Comparison of ENCODE assay signal across 14 mouse cellular contexts in the genomic region with DNA sequence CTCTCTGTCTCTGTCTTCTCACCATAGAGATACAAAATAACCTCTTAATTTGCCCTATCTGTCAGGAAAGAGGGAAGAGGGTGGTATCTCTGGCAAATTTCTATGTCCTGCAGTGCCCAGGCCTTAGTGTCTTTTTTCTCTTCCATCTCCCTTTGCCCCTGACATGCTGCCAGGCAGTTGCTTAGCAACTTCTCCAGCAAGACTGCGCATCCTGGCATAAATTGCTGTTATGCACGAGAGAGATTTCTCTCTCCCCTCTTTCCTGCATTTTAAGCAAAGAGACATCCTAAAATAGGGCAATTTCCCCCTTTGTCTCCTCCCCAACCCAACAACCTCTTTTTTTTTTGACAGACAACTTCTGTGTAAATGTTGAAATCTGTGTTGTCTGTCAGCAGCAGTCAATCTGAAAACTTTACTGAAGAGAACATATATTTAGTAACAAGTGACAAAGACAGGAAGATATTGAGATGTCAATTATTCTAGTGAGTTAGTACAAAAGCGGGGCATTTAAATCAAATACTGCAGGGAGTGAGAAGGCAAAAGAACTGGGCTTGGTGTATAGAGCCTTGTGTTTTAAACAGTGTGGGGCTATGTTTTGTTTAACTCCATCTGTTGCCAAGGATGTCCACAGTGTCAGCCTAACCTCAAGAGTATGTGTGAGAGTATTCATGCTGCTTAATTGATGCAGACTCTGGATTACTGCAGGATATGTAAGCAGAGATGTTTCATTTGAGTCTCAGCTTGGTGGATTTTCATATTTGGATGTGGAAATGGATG.
DNase-seq lines count a peak whose midpoint lies in the region; ATAC-seq and TF ChIP-seq lines count a peak whose summit lies in the region.
"Had no signal": no experiment of that assay in that cellular context is flagged by ENCODE, and none has a peak within 500 bp of the region (broad histone marks: within the 10 kb centered on the region; RNA-seq: fewer than 3 reads in every experiment).

No protein-coding gene starts in this region.

- H3K27ac ChIP-seq in forebrain, embryonic 14.5 days (ENCODE audit: low read depth, low read length), result no peak overlapping the region
- no peak overlapping the region for H3K27ac ChIP-seq in forebrain, embryonic 11.5 days (ENCODE audit: low read depth, low read length)
- H3K27ac ChIP-seq in hindbrain, embryonic 14.5 days, result peak overlapping the region; percentile 10; the same call in 1 of the 2 replicates
- no peak overlapping the region for H3K27ac ChIP-seq in liver, embryonic 12.5 days
- H3K27ac ChIP-seq: embryonic facial prominence, embryonic 10.5 days had no signal

- peak; percentile 87 for DNase-seq in forebrain, embryonic 14.5 days (ENCODE audit: low spot score)
- DNase-seq in forebrain, embryonic 11.5 days (ENCODE audit: low spot score), result no peak
- DNase-seq in brain, embryonic 14.5 days (ENCODE audit: low read depth), result peak; percentile 91
- DNase-seq in hindbrain, embryonic 14.5 days (ENCODE audit: low spot score), result peak; percentile 65
- peak; percentile 84 for DNase-seq in left cerebral cortex, postnatal 4 days
- no peak for DNase-seq in gastrocnemius, postnatal 14 days
- DNase-seq in thymus, adult 18-20 months, result no peak
- DNase-seq: adrenal gland, postnatal 36 days; kidney, adult 2 months had no signal

- no peak overlapping the region for H3K4me2 ChIP-seq in forebrain, embryonic 14.5 days (ENCODE audit: low read length)
- H3K4me2 ChIP-seq in forebrain, embryonic 11.5 days (ENCODE audit: low read depth, low read length, severe bottlenecking), result no peak overlapping the region
- H3K4me2 ChIP-seq in hindbrain, embryonic 14.5 days (replicated peaks), result no peak overlapping the region
- H3K4me2 ChIP-seq in liver, embryonic 12.5 days, result no peak overlapping the region

- 34% methylated on average over 3 of the region's 3 CpGs for WGBS in forebrain, embryonic 14.5 days
- 72% methylated on average over 3 of the region's 3 CpGs for WGBS in forebrain, embryonic 11.5 days
- WGBS in hindbrain, embryonic 14.5 days, result 25% methylated on average over 3 of the region's 3 CpGs
- 50% methylated on average over 3 of the region's 3 CpGs for WGBS in liver, embryonic 12.5 days (ENCODE audit: insufficient replicate concordance)

- H3K9ac ChIP-seq in forebrain, embryonic 14.5 days (ENCODE audit: low read length), result no peak overlapping the region
- no peak overlapping the region for H3K9ac ChIP-seq in forebrain, embryonic 11.5 days (ENCODE audit: low read length)
- H3K9ac ChIP-seq in hindbrain, embryonic 14.5 days, result no peak overlapping the region
- H3K9ac ChIP-seq in liver, embryonic 12.5 days, result no peak overlapping the region

- TF ChIP-seq CTCF in brain, embryonic 14.5 days (IDR thresholded peaks at IDR 0.05; ENCODE audit: borderline replicate concordance, extremely low read depth, insufficient read depth, insufficient read length), result no peak

- peak; percentile 69 for ATAC-seq in forebrain, embryonic 14.5 days
- no peak for ATAC-seq in forebrain, embryonic 11.5 days (replicated peaks; ENCODE audit: low FRiP score)
- ATAC-seq in hindbrain, embryonic 14.5 days (ENCODE audit: low FRiP score), result peak; percentile 82
- ATAC-seq in liver, embryonic 12.5 days, result no peak
- ATAC-seq: CD4-positive, CD25-positive, alpha-beta regulatory T cell, adult 4 months; lung, postnatal 0 days had no signal

- H3K36me3 ChIP-seq in forebrain, embryonic 14.5 days (ENCODE audit: control insufficient read depth, insufficient read depth, low read length), result no peaks in the 10 kb centered on the region
- no peaks in the 10 kb centered on the region for H3K36me3 ChIP-seq in forebrain, embryonic 11.5 days (ENCODE audit: control insufficient read depth, insufficient read depth, low read length)
- H3K36me3 ChIP-seq in hindbrain, embryonic 14.5 days (replicated peaks; ENCODE audit: control insufficient read depth, insufficient read depth), result no peaks in the 10 kb centered on the region
- H3K36me3 ChIP-seq in liver, embryonic 12.5 days, result no peaks in the 10 kb centered on the region
- H3K36me3 ChIP-seq: embryonic facial prominence, embryonic 10.5 days had no signal

- TF ChIP-seq POLR2A in brain, embryonic 14.5 days (IDR thresholded peaks at IDR 0.05; ENCODE audit: borderline replicate concordance, extremely low read depth, insufficient read depth, insufficient read length, poor library complexity, severe bottlenecking), result no peak

- H3K9me3 ChIP-seq in forebrain, embryonic 14.5 days (replicated peaks; ENCODE audit: control insufficient read depth, low read length), result no peaks in the 10 kb centered on the region
- no peaks in the 10 kb centered on the region for H3K9me3 ChIP-seq in forebrain, embryonic 11.5 days (ENCODE audit: control insufficient read depth, low read length)
- H3K9me3 ChIP-seq in hindbrain, embryonic 14.5 days (ENCODE audit: control insufficient read depth, low read length), result no peaks in the 10 kb centered on the region
- no peaks in the 10 kb centered on the region for H3K9me3 ChIP-seq in liver, embryonic 12.5 days (replicated peaks)
- H3K9me3 ChIP-seq: embryonic facial prominence, embryonic 10.5 days had no signal

- no peak overlapping the region for H3K4me3 ChIP-seq in forebrain, embryonic 14.5 days (ENCODE audit: low read depth, low read length)
- no peak overlapping the region for H3K4me3 ChIP-seq in forebrain, embryonic 11.5 days (ENCODE audit: low read depth, low read length)
- H3K4me3 ChIP-seq in hindbrain, embryonic 14.5 days (replicated peaks; ENCODE audit: low read length), result no peak overlapping the region
- H3K4me3 ChIP-seq in liver, embryonic 12.5 days, result no peak overlapping the region
- H3K4me3 ChIP-seq: embryonic facial prominence, embryonic 10.5 days; myocyte had no signal

- H3K4me1 ChIP-seq in forebrain, embryonic 14.5 days (ENCODE audit: control insufficient read depth, insufficient read depth, low read length), result peaks cover 2% of the 10 kb centered on the region; the same call in 1 of the 2 replicates
- H3K4me1 ChIP-seq in forebrain, embryonic 11.5 days (replicated peaks; ENCODE audit: control insufficient read depth, insufficient read depth, low read length), result no peaks in the 10 kb centered on the region
- peaks cover 6% of the 10 kb centered on the region; the same call in 1 of the 2 replicates for H3K4me1 ChIP-seq in hindbrain, embryonic 14.5 days (replicated peaks; ENCODE audit: control insufficient read depth, insufficient read depth, low read length)
- H3K4me1 ChIP-seq in liver, embryonic 12.5 days, result no peaks in the 10 kb centered on the region
- H3K4me1 ChIP-seq: embryonic facial prominence, embryonic 10.5 days had no signal

- intact Hi-C loops in left cerebral cortex, postnatal 4 days (cut with DNase I), result no loop called here
- intact Hi-C loops in gastrocnemius, postnatal 14 days (cut with DNase I; ENCODE audit: low total_unique reads), result no loop called here

- H3K27me3 ChIP-seq in forebrain, embryonic 14.5 days (replicated peaks; ENCODE audit: control insufficient read depth, insufficient read depth, low read length), result no peaks in the 10 kb centered on the region
- H3K27me3 ChIP-seq in forebrain, embryonic 11.5 days (ENCODE audit: control insufficient read depth, insufficient read depth, low read length), result no peaks in the 10 kb centered on the region
- no peaks in the 10 kb centered on the region for H3K27me3 ChIP-seq in hindbrain, embryonic 14.5 days (ENCODE audit: control insufficient read depth, insufficient read depth, low read length)
- no peaks in the 10 kb centered on the region for H3K27me3 ChIP-seq in liver, embryonic 12.5 days (replicated peaks)

Comparison
In these comparisons a context has a peak if more than half of its experiments do, and no peak if none do; other contexts are left out.
1. ATAC-seq: peak in forebrain, embryonic 14.5 days (single experiment) and hindbrain, embryonic 14.5 days (single experiment); none in forebrain, embryonic 11.5 days (single experiment) and liver, embryonic 12.5 days (single experiment).
2. DNase-seq: peak in forebrain, embryonic 14.5 days (single experiment), brain, embryonic 14.5 days (single experiment), hindbrain, embryonic 14.5 days (single experiment) and left cerebral cortex, postnatal 4 days (single experiment); none in forebrain, embryonic 11.5 days (single experiment), gastrocnemius, postnatal 14 days (single experiment) and thymus, adult 18-20 months (0 of 2).